Mouse (Mus musculus) forebrain, embryonic 16.5 days (tissue): ENCODE measurements around the gene Tctn3. TPM values are rescaled to one million over a fixed set of nuclear protein-coding genes. Genes with fewer than 3 reads are reported as not detected.
"Not testable (repeated sequence)": the region's sequence is repeated elsewhere in the genome, so short reads cannot be mapped to it uniquely, and the experiment has no call there.

Experiments
- ATAC-seq: fragments of 200-750 bp; cut with Nextera tagmentation; 2 replicates; pipeline ENCODE4 v1.8.0; 2017; ENCODE audit warnings: mild to moderate bottlenecking, moderate library complexity
- H3K27ac ChIP-seq: fragments of 300-500 bp; sonication (generic); 2 replicates; pipeline ENCODE4 v1.5.1; 2014; ENCODE audit warnings: low read length, control low read depth
- H3K27me3 ChIP-seq: fragments of 300-500 bp; sonication (generic); replicated peaks from 2 replicates; pipeline ENCODE4 v1.6.1; 2014; ENCODE audit warnings: low read length; ENCODE audit not compliant: control insufficient read depth, insufficient read depth
- H3K36me3 ChIP-seq: fragments of 300-500 bp; sonication (generic); 2 replicates; pipeline ENCODE4 v1.6.1; 2014; ENCODE audit not compliant: control insufficient read depth, insufficient read depth
- H3K4me1 ChIP-seq: fragments of 300-500 bp; sonication (generic); replicated peaks from 2 replicates; pipeline ENCODE4 v1.6.1; 2014; ENCODE audit warnings: low read length; ENCODE audit not compliant: control insufficient read depth, insufficient read depth
- H3K4me2 ChIP-seq: fragments of 300-500 bp; sonication (generic); 2 replicates; pipeline ENCODE4 v1.6.1; 2014; ENCODE audit warnings: mild to moderate bottlenecking, low read length, control low read depth
- H3K4me3 ChIP-seq: fragments of 300-500 bp; sonication (generic); replicated peaks from 2 replicates; pipeline ENCODE4 v1.5.1; 2014; ENCODE audit warnings: mild to moderate bottlenecking, low read length, control low read depth
- H3K9ac ChIP-seq: fragments of 300-500 bp; sonication (generic); replicated peaks from 2 replicates; pipeline ENCODE4 v1.6.1; 2014; ENCODE audit warnings: low read depth, low read length, control low read depth
- H3K9me3 ChIP-seq: fragments of 300-500 bp; sonication (generic); 2 replicates; pipeline ENCODE4 v1.6.1; 2016; ENCODE audit warnings: low read length; ENCODE audit not compliant: control insufficient read depth
- WGBS: fragments of 180-500 bp; shearing (Covaris S2); extraction: QIAGEN DNeasy Blood & Tissue Kit; methylation state at CpG from one replicate; pipeline ENCODE4 v1.1.7; 2014; 5-methylcytosine and 5-hydroxymethylcytosine counted together
- polyA plus RNA-seq: library from polyadenylated mRNA; unstranded; fragments of >200 nt; fragmentation: Nextera tagmentation; extraction: Ambion mirVana; gene quantifications from 2 replicates; pipeline ENCODE4 v1.2.1, GENCODE M21; 2015

Tctn3 gene
- polyA plus RNA-seq, 1 experiment from 2014 or later: 14.2 TPM

GRCm38 (mm10) chr19:40600846-40601245 lies 11.2 kb downstream of the Tctn3 start:
- not testable (repeated sequence) for ATAC-seq
- 91% methylated on average over 5 of the region's 5 CpGs for WGBS

GRCm38 (mm10) chr19:40595831-40596230 lies 16.2 kb downstream of the Tctn3 start:
- Histone ChIP-seq H3K9ac (no peak overlapping the region), H3K4me2 (no peak overlapping the region), H3K36me3 (no peaks in the 10 kb centered on the region; the same call in none of the 2 replicates), H3K27me3 (no peaks in the 10 kb centered on the region), H3K27ac (no peak overlapping the region), H3K4me1 (no peaks in the 10 kb centered on the region), H3K4me3 (no peak overlapping the region), H3K9me3 (no peaks in the 10 kb centered on the region)
- 70% methylated on average over 8 of the region's 8 CpGs for WGBS
- ATAC-seq: no peak

More at GRCm38 (mm10) chr19:40600846-40601245, 11.2 kb downstream of the Tctn3 start:
- not testable (repeated sequence) for H3K9me3 ChIP-seq, H3K27ac ChIP-seq, H3K36me3 ChIP-seq, H3K4me3 ChIP-seq, H3K4me2 ChIP-seq, H3K4me1 ChIP-seq, H3K9ac ChIP-seq, H3K27me3 ChIP-seq

GRCm38 (mm10) chr19:40595231-40595630 lies 16.8 kb downstream of the Tctn3 start:
- Histone ChIP-seq H3K36me3 (no peaks in the 10 kb centered on the region; the same call in none of the 2 replicates), H3K27me3 (no peaks in the 10 kb centered on the region), H3K4me3 (no peak overlapping the region), H3K27ac (no peak overlapping the region), H3K4me2 (no peak overlapping the region), H3K9ac (no peak overlapping the region), H3K9me3 (no peaks in the 10 kb centered on the region), H3K4me1 (no peaks in the 10 kb centered on the region; the same call in 1 of the 2 replicates)
- no peak for ATAC-seq
- WGBS: 92% methylated on average over 3 of the region's 3 CpGs

- Histone ChIP-seq H3K4me1 (peaks cover 17% of the 10 kb centered on the region), H3K4me3 (peak overlapping the region; percentile 73), H3K9me3 (no peaks in the 10 kb centered on the region), H3K27ac (peak overlapping the region; percentile 56), H3K36me3 (no peaks in the 10 kb centered on the region; the same call in 1 of the 2 replicates), H3K4me2 (peak overlapping the region; percentile 63), H3K9ac (peak overlapping the region; percentile 44), H3K27me3 (no peaks in the 10 kb centered on the region)
- WGBS: 0% methylated on average over 10 of the region's 10 CpGs
- ATAC-seq: no peak; the same call in 1 of the 2 replicates
Measured at GRCm38 (mm10) chr19:40589530-40589880, 22.5 kb downstream of the Tctn3 start.

GRCm38 (mm10) chr19:40588847-40589529 lies 23.0 kb downstream of the Tctn3 start:
- Histone ChIP-seq H3K27ac (peak overlapping the region; percentile 56), H3K9me3 (no peaks in the 10 kb centered on the region), H3K4me2 (peak overlapping the region; percentile 63), H3K4me1 (peaks cover 17% of the 10 kb centered on the region), H3K9ac (peak overlapping the region; percentile 44), H3K36me3 (no peaks in the 10 kb centered on the region), H3K4me3 (peak overlapping the region; percentile 73), H3K27me3 (no peaks in the 10 kb centered on the region)
- WGBS: under 1% methylated on average over 18 of the region's 18 CpGs
- peak; percentile 74 for ATAC-seq

- peaks cover 17% of the 10 kb centered on the region for H3K4me1 ChIP-seq
- peak within 1 kb of the TSS; percentile 56 for H3K27ac ChIP-seq
- peak within 1 kb of the TSS; percentile 67 for H3K4me2 ChIP-seq
- H3K27me3 ChIP-seq: no peaks in the 10 kb centered on the region
- peak within 1 kb of the TSS; percentile 78 for H3K9ac ChIP-seq
- WGBS: 0% methylated on average over 34 of the region's 34 CpGs
- no peaks in the 10 kb centered on the region for H3K9me3 ChIP-seq
- no peaks in the 10 kb centered on the region for H3K36me3 ChIP-seq
- peak within 1 kb of the TSS; percentile 73 for H3K4me3 ChIP-seq
- ATAC-seq: peak; percentile 95
Measured at GRCm38 (mm10) chr19:40588293-40588654, 23.8 kb downstream of the Tctn3 start, which contains the start of gene Aldh18a1. TSS of gene Aldh18a1 (minus strand) at chr19:40588463.

- WGBS: 3% methylated on average over 23 of the region's 30 CpGs
- H3K9me3 ChIP-seq: no peaks in the 10 kb centered on the region
Measured at GRCm38 (mm10) chr19:40587491-40588292, 24.3 kb downstream of the Tctn3 start.

GRCm38 (mm10) chr19:40586908-40587307 lies 25.1 kb downstream of the Tctn3 start:
- peak overlapping the region; percentile 67 for H3K4me2 ChIP-seq
- no peaks in the 10 kb centered on the region for H3K9me3 ChIP-seq
- WGBS: 64% methylated on average over 7 of the region's 7 CpGs
- H3K9ac ChIP-seq: 0 out of 2 replicates have a peak overlapping the region, but pooled peaks have one; percentile 5
- no peak overlapping the region for H3K27ac ChIP-seq
- H3K4me3 ChIP-seq: peak overlapping the region; percentile 73
- peaks cover 2% of the 10 kb centered on the region for H3K36me3 ChIP-seq
- peaks cover 17% of the 10 kb centered on the region for H3K4me1 ChIP-seq
- H3K27me3 ChIP-seq: no peaks in the 10 kb centered on the region
- ATAC-seq: no peak

More at GRCm38 (mm10) chr19:40587491-40588292, 24.3 kb downstream of the Tctn3 start:
- H3K36me3 ChIP-seq: no peaks in the 10 kb centered on the region
- peaks cover 17% of the 10 kb centered on the region for H3K4me1 ChIP-seq
- no peaks in the 10 kb centered on the region for H3K27me3 ChIP-seq
- no peak overlapping the region for H3K27ac ChIP-seq
- peak; percentile 58 for ATAC-seq
- peak overlapping the region; percentile 78 for H3K9ac ChIP-seq
- peak overlapping the region; percentile 73 for H3K4me3 ChIP-seq
- peak overlapping the region; percentile 67 for H3K4me2 ChIP-seq

- no peak overlapping the region for H3K4me3 ChIP-seq
- H3K4me1 ChIP-seq: peaks cover 5% of the 10 kb centered on the region
- H3K27ac ChIP-seq: no peak overlapping the region
- no peak for ATAC-seq
- H3K9me3 ChIP-seq: no peaks in the 10 kb centered on the region
- no peak overlapping the region for H3K4me2 ChIP-seq
- 95% methylated on average over 5 of the region's 5 CpGs for WGBS
- H3K36me3 ChIP-seq: peaks cover 21% of the 10 kb centered on the region
- H3K9ac ChIP-seq: no peak overlapping the region
- H3K27me3 ChIP-seq: no peaks in the 10 kb centered on the region
Measured at GRCm38 (mm10) chr19:40581662-40582061, 30.4 kb downstream of the Tctn3 start.
